Mouse (Mus musculus) cortical plate, adult 2 months (tissue): ENCODE measurements around the gene Gm9936.

Experiments used
- CTCF ChIP-seq: fragments of 200-500 bp; IDR thresholded peaks from 2 replicates; pipeline ENCODE4 v1.5.1; 2011; ENCODE audit warnings: mild to moderate bottlenecking, control low read depth, low read length; ENCODE audit not compliant: insufficient read depth; ENCODE audit errors: extremely low read depth
- POLR2A ChIP-seq: fragments of 200-500 bp; IDR thresholded peaks from 2 replicates; pipeline ENCODE4 v1.6.1; 2011; ENCODE audit warnings: mild to moderate bottlenecking, low read length, control low read depth; ENCODE audit not compliant: insufficient read depth; ENCODE audit errors: extremely low read depth

GRCm38 (mm10) chr5:114861730-114862129, 3.2 kb upstream of the Gm9936 start:
- TF ChIP-seq POLR2A (no peak), CTCF (no peak)
